Mouse (Mus musculus) liver, adult 2 months (tissue): ENCODE data around the gene Wdr24.

Source experiments
- CTCF ChIP-seq: fragments of 200-500 bp; IDR thresholded peaks from 2 replicates; pipeline ENCODE4 v1.5.1; 2011; ENCODE audit warnings: low read depth, low read length, control low read depth
- POLR2A ChIP-seq: fragments of 200-500 bp; IDR thresholded peaks from 2 replicates; pipeline ENCODE4 v1.6.1; 2011; ENCODE audit warnings: low read length, control low read depth; ENCODE audit not compliant: insufficient read depth; ENCODE audit errors: extremely low read depth

DNA sequence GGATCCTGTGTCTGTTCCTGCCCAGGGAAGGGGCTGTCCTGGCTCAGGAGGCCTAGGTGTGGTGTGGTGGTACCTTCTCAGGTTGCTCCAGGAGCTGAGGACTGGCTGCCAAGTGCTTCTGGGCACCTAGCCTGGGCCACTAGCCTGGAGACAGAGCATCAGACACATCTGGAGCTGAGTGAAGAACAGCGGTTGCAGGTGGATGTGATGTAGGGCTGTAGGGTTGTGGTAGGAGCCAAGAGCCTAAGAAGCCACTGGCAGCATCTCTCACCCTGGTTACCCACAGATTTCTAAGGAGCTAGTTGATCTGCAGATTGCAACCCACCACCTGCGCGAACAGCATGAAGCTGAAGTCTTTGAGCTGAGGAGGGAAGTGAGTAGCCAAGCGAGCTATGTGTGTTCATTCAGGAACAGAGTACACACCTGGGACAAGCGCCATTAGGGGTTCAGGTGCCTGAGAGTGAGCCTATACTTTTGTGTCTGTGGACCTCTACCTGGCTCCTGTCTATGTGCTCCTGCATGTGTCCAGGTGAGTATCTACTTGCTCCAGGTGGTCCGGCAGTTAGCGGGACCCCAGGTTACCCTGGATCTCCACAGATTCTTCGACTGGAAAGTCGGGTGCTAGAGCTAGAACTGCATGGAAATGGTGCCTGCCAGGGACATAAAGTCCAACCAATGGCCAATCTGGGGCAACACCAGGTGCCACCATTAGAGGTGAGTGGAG lies 36.5 kb upstream of the Wdr24 start:
- TF ChIP-seq CTCF (no peak), POLR2A (no peak)
